8 mouse cellular contexts compared by ENCODE assay signal in genomic region chr11:101226065-101226701, GRCm38 (mm10). TPM values are rescaled to one million over a fixed set of nuclear protein-coding genes. Genes with fewer than 3 reads are reported as not detected.
A peak's percentile ranks its signal among the peaks of the same experiment; 100 is the strongest.
DNase-seq lines count a peak whose midpoint lies in the region; ATAC-seq lines count a peak whose summit lies in the region.

Gene Ezh1 (minus strand): TSS chr11:101226463.

- peak within 1 kb of the TSS; percentile 87 for H3K4me2 ChIP-seq in embryonic facial prominence, embryonic 11.5 days (ENCODE audit: low read depth, low read length)
- peak within 1 kb of the TSS; percentile 97 for H3K4me2 ChIP-seq in midbrain, embryonic 11.5 days

- H3K27me3 ChIP-seq in embryonic facial prominence, embryonic 11.5 days (ENCODE audit: control insufficient read depth, insufficient read depth, low read length): no peaks in the 10 kb centered on the region
- H3K27me3 ChIP-seq in midbrain, embryonic 11.5 days (ENCODE audit: control insufficient read depth, insufficient read depth, low read length): no peaks in the 10 kb centered on the region

- H3K27ac ChIP-seq in embryonic facial prominence, embryonic 11.5 days (replicated peaks; ENCODE audit: low read depth, low read length): peak within 1 kb of the TSS; percentile 30; the same call in 1 of the 2 replicates
- H3K27ac ChIP-seq in midbrain, embryonic 11.5 days (ENCODE audit: low read depth, low read length): no peak within 1 kb of the TSS

- peak; percentile 92 for ATAC-seq in embryonic facial prominence, embryonic 11.5 days (replicated peaks; ENCODE audit: insufficient number of reproducible peaks, low FRiP score, low TSS enrichment, low read depth)
- ATAC-seq in granulocyte monocyte progenitor cell, adult 5-6 weeks (replicated peaks; ENCODE audit: poor library complexity, severe bottlenecking): peak; percentile 91
- ATAC-seq in midbrain, embryonic 11.5 days (ENCODE audit: low FRiP score): peak; percentile 94

- H3K9me3 ChIP-seq in embryonic facial prominence, embryonic 11.5 days (replicated peaks; ENCODE audit: control insufficient read depth, low read length): no peaks in the 10 kb centered on the region
- no peaks in the 10 kb centered on the region for H3K9me3 ChIP-seq in midbrain, embryonic 11.5 days (ENCODE audit: control insufficient read depth, low read length)

- H3K36me3 ChIP-seq in embryonic facial prominence, embryonic 11.5 days (replicated peaks; ENCODE audit: control insufficient read depth, insufficient read depth, low read depth, low read length): no peaks in the 10 kb centered on the region
- no peaks in the 10 kb centered on the region for H3K36me3 ChIP-seq in midbrain, embryonic 11.5 days (ENCODE audit: control insufficient read depth, insufficient read depth, low read length)

- H3K4me3 ChIP-seq in embryonic facial prominence, embryonic 11.5 days (ENCODE audit: low read depth, low read length): peak within 1 kb of the TSS; percentile 78
- peak within 1 kb of the TSS; percentile 84 for H3K4me3 ChIP-seq in midbrain, embryonic 11.5 days (ENCODE audit: low read depth, low read length)

- H3K4me1 ChIP-seq in embryonic facial prominence, embryonic 11.5 days (ENCODE audit: control insufficient read depth, insufficient read depth, low read length): peaks cover 10% of the 10 kb centered on the region
- peaks cover 13% of the 10 kb centered on the region for H3K4me1 ChIP-seq in midbrain, embryonic 11.5 days (ENCODE audit: control insufficient read depth, insufficient read depth, low read length)

- intact Hi-C loops in left cerebral cortex, postnatal 4 days (cut with DNase I): loop anchor here (10.0 kb wide), 1 partner anchor 169 kb away; no protein-coding TSS in a partner anchor

- H3K9ac ChIP-seq in embryonic facial prominence, embryonic 11.5 days (replicated peaks; ENCODE audit: low read length): peak within 1 kb of the TSS; percentile 86
- peak within 1 kb of the TSS; percentile 74 for H3K9ac ChIP-seq in midbrain, embryonic 11.5 days (ENCODE audit: low read length)

- peak; percentile 90 for DNase-seq in adrenal gland, postnatal 25 days
- DNase-seq in embryonic facial prominence, embryonic 11.5 days (ENCODE audit: low spot score): peak; percentile 88
- DNase-seq in kidney, adult 11 months: peak; percentile 96
- DNase-seq in left cerebral cortex, postnatal 4 days: peak; percentile 88
- peak; percentile 98 for DNase-seq in midbrain, embryonic 11.5 days (ENCODE audit: low spot score, missing footprints)
- peak; percentile 80 for DNase-seq in right cerebral cortex, postnatal 4 days
- peak; percentile 92 for DNase-seq in yolk sac, embryonic 10.5 days (ENCODE audit: low spot score)

- WGBS in embryonic facial prominence, embryonic 11.5 days: under 1% methylated on average over 56 of the region's 56 CpGs
- 1% methylated on average over 56 of the region's 56 CpGs for WGBS in midbrain, embryonic 11.5 days

RNA-seq across cellular contexts. Expression of gene Ezh1, which starts in this region (rescaled TPM):
- total RNA-seq in adrenal gland, postnatal 25 days (2021): 37.3 and 49.6 TPM in 2 replicates
- 11.6 and 12.4 TPM in 2 replicates for polyA plus RNA-seq in embryonic facial prominence, embryonic 11.5 days (2014; fragmentation: Nextera tagmentation; extraction: Ambion mirVana)
- total RNA-seq in granulocyte monocyte progenitor cell, adult 5-6 weeks (2014; fragmentation: Nextera tagmentation): 15.2 and 31.0 TPM in 2 replicates
- 13.6 and 17.7 TPM in 2 replicates for total RNA-seq in granulocyte monocyte progenitor cell, adult 5-6 weeks (2017)
- total RNA-seq in left cerebral cortex, postnatal 4 days (2021): 10 to 100 TPM; 34.3 to 36.6 TPM
- 10.4 and 10.6 TPM in 2 replicates for polyA plus RNA-seq in midbrain, embryonic 11.5 days (2014; fragmentation: Nextera tagmentation; extraction: Ambion mirVana)
